Mouse (Mus musculus) kidney, embryonic 14.5 days (tissue): ENCODE measurements around the gene 2310022A10Rik. TPM values are rescaled to one million over a fixed set of nuclear protein-coding genes. Genes with fewer than 3 reads are reported as not detected.
A peak's percentile ranks its signal among the peaks of the same experiment; 100 is the strongest.

ENCODE experiments used
- ATAC-seq: fragments of 200-750 bp; cut with Nextera tagmentation; 2 replicates; pipeline ENCODE4 v1.8.0; 2017; ENCODE audit warnings: moderate number of reproducible peaks, mild to moderate bottlenecking, moderate TSS enrichment, moderate library complexity; ENCODE audit not compliant: low FRiP score, low TSS enrichment
- H3K27ac ChIP-seq: fragments of 300-500 bp; sonication (generic); 2 replicates; pipeline ENCODE4 v1.5.1; 2014; ENCODE audit warnings: low read depth, mild to moderate bottlenecking, low read length, moderate library complexity, mixed read lengths
- H3K27me3 ChIP-seq: fragments of 300-500 bp; sonication (generic); 2 replicates; pipeline ENCODE4 v1.6.1; 2014; ENCODE audit warnings: mild to moderate bottlenecking, low read length; ENCODE audit not compliant: control insufficient read depth, insufficient read depth
- H3K36me3 ChIP-seq: fragments of 300-500 bp; sonication (generic); 2 replicates; pipeline ENCODE4 v1.6.1; 2014; ENCODE audit warnings: low read length, mixed read lengths; ENCODE audit not compliant: control insufficient read depth, insufficient read depth
- H3K4me1 ChIP-seq: fragments of 300-500 bp; sonication (generic); 2 replicates; pipeline ENCODE4 v1.6.1; 2014; ENCODE audit warnings: low read length, mixed read lengths; ENCODE audit not compliant: control insufficient read depth, insufficient read depth
- H3K4me2 ChIP-seq: fragments of 300-500 bp; sonication (generic); replicated peaks from 2 replicates; pipeline ENCODE4 v1.6.1; 2014; ENCODE audit warnings: low read depth, mild to moderate bottlenecking, low read length
- H3K4me3 ChIP-seq: fragments of 300-500 bp; sonication (generic); 2 replicates; pipeline ENCODE4 v1.5.1; 2014; ENCODE audit warnings: mild to moderate bottlenecking, low read length
- H3K9ac ChIP-seq: fragments of 300-500 bp; sonication (generic); 2 replicates; pipeline ENCODE4 v1.6.1; 2014; ENCODE audit warnings: low read depth, mild to moderate bottlenecking, low read length, moderate library complexity
- H3K9me3 ChIP-seq: fragments of 300-500 bp; sonication (generic); 2 replicates; pipeline ENCODE4 v1.6.1; 2016; ENCODE audit warnings: low read length; ENCODE audit not compliant: control insufficient read depth
- WGBS: fragments of 180-500 bp; shearing (Covaris S2); extraction: QIAGEN DNeasy Blood & Tissue Kit; methylation state at CpG from one replicate; pipeline ENCODE4 v1.1.7; 2014; 5-methylcytosine and 5-hydroxymethylcytosine counted together
- polyA plus RNA-seq: library from polyadenylated mRNA; unstranded; fragments of >200 nt; fragmentation: Nextera tagmentation; extraction: Ambion mirVana; gene quantifications from 2 replicates; pipeline ENCODE4 v1.2.1, GENCODE M21; 2014

The 2310022A10Rik gene
- polyA plus RNA-seq, result 19.7 and 21.4 TPM in 2 replicates

- peak; percentile 100 for ATAC-seq
- H3K36me3 ChIP-seq, result peaks cover 6% of the 10 kb centered on the region
- peak within 1 kb of the TSS; percentile 75 for H3K9ac ChIP-seq
- no peaks in the 10 kb centered on the region for H3K27me3 ChIP-seq
- H3K4me1 ChIP-seq, result peaks cover 5% of the 10 kb centered on the region; the same call in 1 of the 2 replicates
- peak within 1 kb of the TSS; percentile 82 for H3K4me3 ChIP-seq
- no peaks in the 10 kb centered on the region for H3K9me3 ChIP-seq
- WGBS, result under 1% methylated on average over 38 of the region's 41 CpGs
- peak within 1 kb of the TSS; percentile 65 for H3K4me2 ChIP-seq
- no peak within 1 kb of the TSS for H3K27ac ChIP-seq
Measured at GRCm38 (mm10) chr7:27552931-27553513, at the start of gene 2310022A10Rik, which contains the start of gene Pld3. 2310022A10Rik (plus strand) TSS chr7:27553233. Pld3 (minus strand) TSS chr7:27553218.

GRCm38 (mm10) chr7:27506765-27507370 lies 46.2 kb upstream of the 2310022A10Rik start:
- peak overlapping the region; percentile 65 for H3K4me2 ChIP-seq
- peak overlapping the region; percentile 72; the same call in 1 of the 2 replicates for H3K9ac ChIP-seq
- H3K36me3 ChIP-seq, result no peaks in the 10 kb centered on the region
- H3K9me3 ChIP-seq, result no peaks in the 10 kb centered on the region
- H3K27me3 ChIP-seq, result no peaks in the 10 kb centered on the region
- H3K4me3 ChIP-seq, result peak overlapping the region; percentile 50
- H3K27ac ChIP-seq, result peak overlapping the region; percentile 99
- WGBS, result 45% methylated on average over 9 of the region's 9 CpGs
- H3K4me1 ChIP-seq, result peaks cover 8% of the 10 kb centered on the region
- no peak for ATAC-seq

- Histone ChIP-seq H3K4me1 (peaks cover 8% of the 10 kb centered on the region), H3K4me3 (peak overlapping the region; percentile 50), H3K27me3 (no peaks in the 10 kb centered on the region), H3K4me2 (peak overlapping the region; percentile 65), H3K36me3 (no peaks in the 10 kb centered on the region), H3K27ac (peak overlapping the region; percentile 99), H3K9me3 (no peaks in the 10 kb centered on the region), H3K9ac (peak overlapping the region; percentile 72)
- under 1% methylated on average over 53 of the region's 54 CpGs for WGBS
- peak; percentile 94 for ATAC-seq
Measured at GRCm38 (mm10) chr7:27507711-27508647, 45.1 kb upstream of the 2310022A10Rik start.

- WGBS, result 22% methylated on average over 6 of the region's 6 CpGs
- peak; percentile 40 for ATAC-seq
- no peaks in the 10 kb centered on the region for H3K27me3 ChIP-seq
Measured at GRCm38 (mm10) chr7:27508648-27509005, 44.4 kb upstream of the 2310022A10Rik start.

GRCm38 (mm10) chr7:27510809-27511208 lies 42.2 kb upstream of the 2310022A10Rik start:
- ATAC-seq, result no peak
- no peaks in the 10 kb centered on the region for H3K27me3 ChIP-seq
- peaks cover 8% of the 10 kb centered on the region for H3K4me1 ChIP-seq
- H3K4me3 ChIP-seq, result no peak overlapping the region
- H3K36me3 ChIP-seq, result no peaks in the 10 kb centered on the region
- no peak overlapping the region for H3K27ac ChIP-seq
- 91% methylated on average over 2 of the region's 2 CpGs for WGBS
- no peaks in the 10 kb centered on the region for H3K9me3 ChIP-seq
- no peak overlapping the region for H3K9ac ChIP-seq
- H3K4me2 ChIP-seq, result no peak overlapping the region

More at GRCm38 (mm10) chr7:27508648-27509005, 44.4 kb upstream of the 2310022A10Rik start:
- Histone ChIP-seq H3K9ac (no peak overlapping the region; the same call in 1 of the 2 replicates), H3K9me3 (no peaks in the 10 kb centered on the region), H3K4me2 (peak overlapping the region; percentile 65), H3K36me3 (no peaks in the 10 kb centered on the region), H3K27ac (peak overlapping the region; percentile 80; the same call in 1 of the 2 replicates), H3K4me3 (peak overlapping the region; percentile 50), H3K4me1 (peaks cover 8% of the 10 kb centered on the region)

GRCm38 (mm10) chr7:27514961-27515360 lies 38.1 kb upstream of the 2310022A10Rik start:
- WGBS, result 63% methylated on average over 9 of the region's 9 CpGs
- H3K4me2 ChIP-seq, result no peak overlapping the region
- no peaks in the 10 kb centered on the region for H3K27me3 ChIP-seq
- H3K9ac ChIP-seq, result no peak overlapping the region
- H3K4me1 ChIP-seq, result no peaks in the 10 kb centered on the region
- no peak overlapping the region for H3K4me3 ChIP-seq
- ATAC-seq, result no peak
- H3K27ac ChIP-seq, result no peak overlapping the region
- H3K9me3 ChIP-seq, result peaks cover 4% of the 10 kb centered on the region; the same call in 1 of the 2 replicates
- H3K36me3 ChIP-seq, result peaks cover 6% of the 10 kb centered on the region; the same call in 1 of the 2 replicates

- H3K4me2 ChIP-seq, result no peak overlapping the region
- peaks cover 4% of the 10 kb centered on the region; the same call in 1 of the 2 replicates for H3K9me3 ChIP-seq
- peaks cover 6% of the 10 kb centered on the region; the same call in 1 of the 2 replicates for H3K36me3 ChIP-seq
- 87% methylated on average over 9 of the region's 9 CpGs for WGBS
- no peak overlapping the region for H3K9ac ChIP-seq
- no peak overlapping the region for H3K4me3 ChIP-seq
- no peaks in the 10 kb centered on the region for H3K27me3 ChIP-seq
- ATAC-seq, result no peak
- no peaks in the 10 kb centered on the region for H3K4me1 ChIP-seq
- H3K27ac ChIP-seq, result no peak overlapping the region
Measured at GRCm38 (mm10) chr7:27518314-27518713, 34.7 kb upstream of the 2310022A10Rik start.

- no peak for ATAC-seq
- H3K9me3 ChIP-seq, result peaks cover 4% of the 10 kb centered on the region; the same call in 1 of the 2 replicates
- H3K4me2 ChIP-seq, result no peak overlapping the region
Measured at GRCm38 (mm10) chr7:27520104-27520503, 32.9 kb upstream of the 2310022A10Rik start.

More at GRCm38 (mm10) chr7:27520104-27520503, 32.9 kb upstream of the 2310022A10Rik start:
- Histone ChIP-seq H3K27me3 (no peaks in the 10 kb centered on the region), H3K36me3 (peaks cover 6% of the 10 kb centered on the region; the same call in 1 of the 2 replicates), H3K9ac (no peak overlapping the region), H3K4me1 (no peaks in the 10 kb centered on the region), H3K27ac (no peak overlapping the region), H3K4me3 (no peak overlapping the region)
